Mouse (Mus musculus): ENCODE measurements around the gene Dph2.

DNA sequence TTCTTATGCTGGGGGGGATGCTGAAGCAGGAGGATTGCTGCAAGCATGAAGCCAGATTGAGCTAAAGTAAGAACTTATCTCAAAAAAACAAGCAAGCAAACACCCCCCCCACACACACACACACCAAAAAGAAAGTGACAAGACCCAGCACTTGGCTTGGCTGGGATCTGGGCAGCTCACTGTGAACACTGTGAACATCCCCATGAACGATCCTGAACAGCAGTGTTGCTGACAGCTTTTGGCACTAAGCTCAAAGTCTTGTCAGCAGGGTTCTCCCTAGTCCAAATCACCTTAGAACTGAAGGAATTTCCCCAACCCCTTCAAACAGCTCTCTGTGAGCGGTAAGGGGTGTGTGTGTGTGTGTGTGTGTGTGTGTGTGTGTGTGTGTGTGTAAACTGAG, 31.6 kb upstream of the Dph2 start:
- no peak for TF ChIP-seq CTCF (IDR thresholded peaks at IDR 0.05; ENCODE audit: borderline replicate concordance, insufficient read depth, low read depth, low read length)
- TF ChIP-seq POLR2A (IDR thresholded peaks at IDR 0.05; ENCODE audit: borderline replicate concordance, insufficient read depth, low read length) = no peak
